ENCODE assay signal across 22 mouse cellular contexts in the genomic region with DNA sequence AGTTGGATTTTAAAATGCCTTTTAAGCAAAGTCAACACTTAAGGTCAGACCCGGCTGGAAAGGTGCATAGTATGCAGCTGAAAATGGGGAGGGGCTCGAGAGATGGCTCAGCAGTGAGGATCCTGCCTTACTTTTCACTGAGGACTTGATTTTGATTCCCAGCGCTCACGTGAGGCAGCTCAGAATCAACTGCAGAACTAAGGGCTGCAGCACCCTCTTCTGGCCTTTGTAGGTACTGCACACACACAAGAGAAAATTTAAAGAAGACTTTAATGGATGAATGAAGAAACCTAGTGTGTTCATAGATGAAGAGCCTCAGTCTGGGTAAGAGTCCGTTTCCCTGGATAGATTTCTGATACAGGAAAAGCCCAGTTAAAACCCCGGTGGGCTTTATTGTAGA.
A peak's percentile ranks its signal among the peaks of the same experiment; 100 is the strongest.
DNase-seq lines count a peak whose midpoint lies in the region; ATAC-seq and TF ChIP-seq lines count a peak whose summit lies in the region.
"Had no signal": no experiment of that assay in that cellular context is flagged by ENCODE, and none has a peak within 500 bp of the region (broad histone marks: within the 10 kb centered on the region; RNA-seq: fewer than 3 reads in every experiment).

No protein-coding gene starts in this region.

- in situ Hi-C loops in ES-E14 (cut with MboI; ENCODE audit: low sequenced_read_pairs in 2 of 2, unreplicated experiment in 2 of 2): no loop called here

- H3K9me3 ChIP-seq in intestine, postnatal 0 days (ENCODE audit: control insufficient read depth): no peaks in the 10 kb centered on the region
- no peaks in the 10 kb centered on the region for H3K9me3 ChIP-seq in intestine, embryonic 15.5 days
- H3K9me3 ChIP-seq in lung, embryonic 14.5 days (ENCODE audit: low read depth, low read length): no peaks in the 10 kb centered on the region
- H3K9me3 ChIP-seq in ES-E14 (ENCODE audit: control insufficient read depth, insufficient read depth, low read depth, low read length): no peaks in the 10 kb centered on the region
- H3K9me3 ChIP-seq: forebrain, embryonic 15.5 days had no signal

- no peak for DNase-seq in lung, embryonic 14.5 days
- DNase-seq in lung, postnatal 36 days: no peak
- DNase-seq in ES-E14 (ENCODE audit: low read depth, low spot score): peak; percentile 44
- DNase-seq in brain, embryonic 14.5 days (ENCODE audit: low read depth): no peak
- DNase-seq in spleen, postnatal 4 days (ENCODE audit: low spot score in 2 of 2): no peak
- DNase-seq: adrenal gland, postnatal 14 days; cerebellum, adult 11 months; cerebellum, postnatal 10 days; heart, postnatal 14 days; kidney, postnatal 10 days; left cerebral cortex, postnatal 4 days; right cerebral cortex, postnatal 25 days; thymus, postnatal 14 days had no signal

- WGBS in intestine, postnatal 0 days: 81% methylated on average over 6 of the region's 6 CpGs
- WGBS in intestine, embryonic 15.5 days: 78% methylated on average over 6 of the region's 6 CpGs
- 77% methylated on average over 6 of the region's 6 CpGs for WGBS in lung, embryonic 14.5 days

- no peak overlapping the region for H3K9ac ChIP-seq in intestine, postnatal 0 days (ENCODE audit: low read depth, low read length)
- no peak overlapping the region for H3K9ac ChIP-seq in intestine, embryonic 15.5 days
- no peak overlapping the region for H3K9ac ChIP-seq in lung, embryonic 14.5 days
- no peak overlapping the region for H3K9ac ChIP-seq in ES-E14 (ENCODE audit: insufficient read depth, low read depth, low read length, poor library complexity, severe bottlenecking)
- H3K9ac ChIP-seq: forebrain, embryonic 15.5 days; heart, embryonic 12.5 days; hindbrain, embryonic 14.5 days; liver, embryonic 15.5 days had no signal

- ATAC-seq in intestine, postnatal 0 days: no peak
- no peak for ATAC-seq in intestine, embryonic 15.5 days
- ATAC-seq in lung, embryonic 14.5 days (ENCODE audit: insufficient read depth): no peak
- ATAC-seq: activated CD4-positive, CD25-positive, alpha-beta regulatory T cell, adult 4 months; forebrain, embryonic 15.5 days; intestine, embryonic 16.5 days; midbrain, embryonic 16.5 days had no signal

- no peaks in the 10 kb centered on the region for H3K36me3 ChIP-seq in intestine, postnatal 0 days (ENCODE audit: control insufficient read depth, insufficient read depth)
- H3K36me3 ChIP-seq in intestine, embryonic 15.5 days: no peaks in the 10 kb centered on the region
- no peaks in the 10 kb centered on the region for H3K36me3 ChIP-seq in lung, embryonic 14.5 days (ENCODE audit: insufficient read depth)
- H3K36me3 ChIP-seq in ES-E14 (ENCODE audit: control insufficient read depth, insufficient read depth, low read length, poor library complexity, severe bottlenecking): no peaks in the 10 kb centered on the region
- H3K36me3 ChIP-seq: forebrain, embryonic 15.5 days; heart, embryonic 12.5 days; liver, embryonic 15.5 days had no signal

- TF ChIP-seq CTCF in intestine, postnatal 0 days (IDR thresholded peaks at IDR 0.05; ENCODE audit: low read depth): peak; percentile 42
- TF ChIP-seq CTCF in lung, embryonic 14.5 days (IDR thresholded peaks at IDR 0.05; ENCODE audit: low read depth): peak; percentile 39; the same call in 1 of the 2 replicates
- peak; percentile 45; the same call in 1 of the 2 replicates for TF ChIP-seq CTCF in brain, embryonic 14.5 days (IDR thresholded peaks at IDR 0.05; ENCODE audit: borderline replicate concordance, extremely low read depth, insufficient read depth, insufficient read length)

- H3K27me3 ChIP-seq in intestine, postnatal 0 days (replicated peaks; ENCODE audit: control insufficient read depth, insufficient read depth, low read length): 0 out of 2 replicates have a peak, but pooled peaks cover 4% of the 10 kb centered on the region
- no peaks in the 10 kb centered on the region for H3K27me3 ChIP-seq in intestine, embryonic 15.5 days (replicated peaks)
- no peaks in the 10 kb centered on the region for H3K27me3 ChIP-seq in lung, embryonic 14.5 days (ENCODE audit: insufficient read depth, low read length)
- H3K27me3 ChIP-seq: forebrain, embryonic 15.5 days; heart, embryonic 12.5 days; liver, embryonic 15.5 days had no signal

- no peak overlapping the region for H3K4me2 ChIP-seq in intestine, postnatal 0 days (replicated peaks; ENCODE audit: low read depth)
- no peak overlapping the region for H3K4me2 ChIP-seq in intestine, embryonic 15.5 days (replicated peaks)
- no peak overlapping the region for H3K4me2 ChIP-seq in lung, embryonic 14.5 days
- H3K4me2 ChIP-seq: forebrain, embryonic 15.5 days; heart, embryonic 12.5 days; hindbrain, embryonic 14.5 days; liver, embryonic 15.5 days had no signal

- no peaks in the 10 kb centered on the region for H3K4me1 ChIP-seq in intestine, postnatal 0 days (replicated peaks; ENCODE audit: control insufficient read depth, insufficient read depth, low read length)
- no peaks in the 10 kb centered on the region for H3K4me1 ChIP-seq in intestine, embryonic 15.5 days (replicated peaks)
- no peaks in the 10 kb centered on the region for H3K4me1 ChIP-seq in lung, embryonic 14.5 days (ENCODE audit: insufficient read depth)
- H3K4me1 ChIP-seq in ES-E14 (ENCODE audit: control insufficient read depth in 2 of 2, insufficient read depth in 2 of 2, low read length in 2 of 2, poor library complexity in 1 of 2): 0 out of 4 replicates have a peak, but pooled peaks cover 1 to 2% of the 10 kb centered on the region in 2 experiments
- H3K4me1 ChIP-seq: forebrain, embryonic 15.5 days; heart, embryonic 12.5 days; liver, embryonic 15.5 days had no signal

- no peak for TF ChIP-seq POLR2A in brain, embryonic 14.5 days (IDR thresholded peaks at IDR 0.05; ENCODE audit: borderline replicate concordance, extremely low read depth, insufficient read depth, insufficient read length, poor library complexity, severe bottlenecking)

- H3K27ac ChIP-seq in intestine, postnatal 0 days (ENCODE audit: low read depth, low read length): no peak overlapping the region
- H3K27ac ChIP-seq in intestine, embryonic 15.5 days: no peak overlapping the region
- no peak overlapping the region for H3K27ac ChIP-seq in lung, embryonic 14.5 days (ENCODE audit: low read depth)
- no peak overlapping the region for H3K27ac ChIP-seq in ES-E14 (ENCODE audit: insufficient read depth, low read depth, low read length, poor library complexity, severe bottlenecking)
- H3K27ac ChIP-seq: forebrain, embryonic 15.5 days; hindbrain, embryonic 14.5 days; liver, embryonic 15.5 days had no signal

- no peak overlapping the region for H3K4me3 ChIP-seq in intestine, postnatal 0 days (ENCODE audit: low read depth, low read length)
- no peak overlapping the region for H3K4me3 ChIP-seq in intestine, embryonic 15.5 days (replicated peaks)
- no peak overlapping the region for H3K4me3 ChIP-seq in lung, embryonic 14.5 days (ENCODE audit: low read depth, low read length)
- H3K4me3 ChIP-seq in ES-E14 (ENCODE audit: insufficient read depth in 1 of 2, low read depth in 1 of 2, low read length in 2 of 2, poor library complexity in 1 of 2, severe bottlenecking in 1 of 2): no peak overlapping the region
- H3K4me3 ChIP-seq: forebrain, embryonic 15.5 days; heart, embryonic 12.5 days; liver, embryonic 15.5 days had no signal

TF ChIP-seq in ES-E14, 5 proteins besides CTCF, POLR2A, EP300 and RAD21:
- TF ChIP-seq HCFC1 (IDR thresholded peaks at IDR 0.05; ENCODE audit: borderline replicate concordance, insufficient read depth, low read length) (no peak), ZC3H11A (IDR thresholded peaks at IDR 0.05; ENCODE audit: borderline replicate concordance, low read depth, low read length) (peak; percentile 70; the same call in 1 of the 2 replicates), CHD2 (IDR thresholded peaks at IDR 0.05; ENCODE audit: low read depth, low read length) (0 out of 2 replicates have a peak, but pooled peaks have one; percentile 24), MAFK (IDR thresholded peaks at IDR 0.05; ENCODE audit: insufficient read depth, low read depth, low read length) (no peak), ZNF384 (IDR thresholded peaks at IDR 0.05; ENCODE audit: low read depth, low read length) (no peak)
